Mouse (Mus musculus): ENCODE data around the gene Ndufaf2.

The Ndufaf2 gene

GRCm38 (mm10) chr13:108138403-108138977 lies 19.9 kb downstream of the Ndufaf2 start:
- no peak for DNase-seq (ENCODE audit: low spot score in 2 of 2)

GRCm38 (mm10) chr13:108135617-108136016 lies 22.8 kb downstream of the Ndufaf2 start:
- DNase-seq (ENCODE audit: low spot score in 2 of 2) = no peak

GRCm38 (mm10) chr13:108132031-108132819 lies 26.2 kb downstream of the Ndufaf2 start:
- no peak for DNase-seq (ENCODE audit: low spot score in 2 of 2)

- peak; percentile 21 to 45 for DNase-seq (ENCODE audit: low spot score in 2 of 2)
Observed at GRCm38 (mm10) chr13:108130737-108131136, 27.7 kb downstream of the Ndufaf2 start.

GRCm38 (mm10) chr13:108129070-108129469 lies 29.4 kb downstream of the Ndufaf2 start:
- no peak for DNase-seq (ENCODE audit: low spot score in 2 of 2)

GRCm38 (mm10) chr13:108127883-108128282 lies 30.5 kb downstream of the Ndufaf2 start:
- no peak for DNase-seq (ENCODE audit: low spot score in 2 of 2)

GRCm38 (mm10) chr13:108127130-108127529 lies 31.3 kb downstream of the Ndufaf2 start:
- DNase-seq (ENCODE audit: low spot score in 2 of 2) = no peak

GRCm38 (mm10) chr13:108126246-108126645 lies 32.2 kb downstream of the Ndufaf2 start:
- no peak for DNase-seq (ENCODE audit: low spot score in 2 of 2)

GRCm38 (mm10) chr13:108124096-108124495 lies 34.3 kb downstream of the Ndufaf2 start:
- DNase-seq (ENCODE audit: low spot score in 2 of 2) = no peak

GRCm38 (mm10) chr13:108123109-108123723 lies 35.2 kb downstream of the Ndufaf2 start:
- DNase-seq (ENCODE audit: low spot score in 2 of 2) = no peak

GRCm38 (mm10) chr13:108119411-108120310 lies 38.8 kb downstream of the Ndufaf2 start:
- DNase-seq (ENCODE audit: low spot score in 2 of 2) = no peak

GRCm38 (mm10) chr13:108118188-108118587 lies 40.2 kb downstream of the Ndufaf2 start:
- DNase-seq (ENCODE audit: low spot score in 2 of 2) = no peak

- DNase-seq (ENCODE audit: low spot score in 2 of 2) = no peak
Observed at GRCm38 (mm10) chr13:108117654-108118053, 40.8 kb downstream of the Ndufaf2 start.

- no peak for DNase-seq (ENCODE audit: low spot score in 2 of 2)
Observed at GRCm38 (mm10) chr13:108114257-108114656, 44.2 kb downstream of the Ndufaf2 start.

- no peak for DNase-seq (ENCODE audit: low spot score in 2 of 2)
Observed at GRCm38 (mm10) chr13:108113536-108113935, 44.9 kb downstream of the Ndufaf2 start.

GRCm38 (mm10) chr13:108110929-108111328 lies 47.5 kb downstream of the Ndufaf2 start:
- no peak for DNase-seq (ENCODE audit: low spot score in 2 of 2)

- no peak for DNase-seq (ENCODE audit: low spot score in 2 of 2)
Observed at GRCm38 (mm10) chr13:108100700-108101099, 57.7 kb downstream of the Ndufaf2 start.

GRCm38 (mm10) chr13:108096446-108096845 lies 62.0 kb downstream of the Ndufaf2 start:
- no peak for DNase-seq (ENCODE audit: low spot score in 2 of 2)

- peak; percentile 15 to 33 for DNase-seq (ENCODE audit: low spot score in 2 of 2)
Observed at GRCm38 (mm10) chr13:108095617-108096016, 62.8 kb downstream of the Ndufaf2 start.

- no peak for DNase-seq (ENCODE audit: low spot score in 2 of 2)
Observed at GRCm38 (mm10) chr13:108094681-108095080, 63.7 kb downstream of the Ndufaf2 start.

- no peak for DNase-seq (ENCODE audit: low spot score in 2 of 2)
Observed at GRCm38 (mm10) chr13:108092290-108092689, 66.1 kb downstream of the Ndufaf2 start.

- no peak for DNase-seq (ENCODE audit: low spot score in 2 of 2)
Observed at GRCm38 (mm10) chr13:108086724-108087123, 71.7 kb downstream of the Ndufaf2 start.

All from right cerebral cortex, postnatal 36 days (tissue).